Mouse (Mus musculus): ENCODE measurements around the gene Tmem132d. TPM values are rescaled to one million over a fixed set of nuclear protein-coding genes. Genes with fewer than 3 reads are reported as not detected.

Gene Tmem132d
- polyA plus RNA-seq, 1 experiment from 2014 or later = 3.3 TPM

GRCm38 (mm10) chr5:128235611-128236010 is 197.3 kb downstream of the Tmem132d start:
- no peak overlapping the region for H3K4me3 ChIP-seq (ENCODE audit: low read depth, low read length)
- H3K9ac ChIP-seq = no peak overlapping the region
- no peak for DNase-seq
- TF ChIP-seq CTCF (IDR thresholded peaks at IDR 0.05; ENCODE audit: low read depth) = no peak
- no peaks in the 10 kb centered on the region for H3K4me1 ChIP-seq (ENCODE audit: insufficient read depth)
- no peak for ATAC-seq (ENCODE audit: insufficient read depth)
- WGBS = 54% methylated on average over 1 of the region's 1 CpGs
- H3K36me3 ChIP-seq (ENCODE audit: insufficient read depth) = no peaks in the 10 kb centered on the region
- H3K4me2 ChIP-seq = no peak overlapping the region
- H3K27me3 ChIP-seq (ENCODE audit: insufficient read depth, low read length) = no peaks in the 10 kb centered on the region
- H3K27ac ChIP-seq (ENCODE audit: low read depth) = no peak overlapping the region
- H3K9me3 ChIP-seq (ENCODE audit: low read depth, low read length) = no peaks in the 10 kb centered on the region

- DNase-seq (no peak), ATAC-seq (ENCODE audit: insufficient read depth) (no peak)
- no peaks in the 10 kb centered on the region for H3K4me1 ChIP-seq (ENCODE audit: insufficient read depth)
- TF ChIP-seq CTCF (IDR thresholded peaks at IDR 0.05; ENCODE audit: low read depth) = no peak
- no peaks in the 10 kb centered on the region for H3K36me3 ChIP-seq (ENCODE audit: insufficient read depth)
- no peak overlapping the region for H3K4me3 ChIP-seq (ENCODE audit: low read depth, low read length)
- H3K27ac ChIP-seq (ENCODE audit: low read depth) = no peak overlapping the region
- no peak overlapping the region for H3K4me2 ChIP-seq
- H3K9ac ChIP-seq = no peak overlapping the region
- no peaks in the 10 kb centered on the region for H3K9me3 ChIP-seq (ENCODE audit: low read depth, low read length)
- H3K27me3 ChIP-seq (ENCODE audit: insufficient read depth, low read length) = no peaks in the 10 kb centered on the region
These were observed 199.8 kb downstream of the Tmem132d start for GRCm38 (mm10) chr5:128233101-128233500.

- no peak for TF ChIP-seq CTCF (IDR thresholded peaks at IDR 0.05; ENCODE audit: low read depth)
- H3K4me3 ChIP-seq (ENCODE audit: low read depth, low read length) = no peak overlapping the region
- ATAC-seq (ENCODE audit: insufficient read depth) = no peak
These were observed 214.6 kb downstream of the Tmem132d start for GRCm38 (mm10) chr5:128218281-128218680.

GRCm38 (mm10) chr5:128211125-128211524 is 221.8 kb downstream of the Tmem132d start:
- Histone ChIP-seq H3K27ac (ENCODE audit: low read depth) (no peak overlapping the region), H3K9ac (no peak overlapping the region), H3K27me3 (ENCODE audit: insufficient read depth, low read length) (no peaks in the 10 kb centered on the region), H3K36me3 (ENCODE audit: insufficient read depth) (no peaks in the 10 kb centered on the region), H3K4me1 (ENCODE audit: insufficient read depth) (no peaks in the 10 kb centered on the region), H3K4me3 (ENCODE audit: low read depth, low read length) (no peak overlapping the region), H3K4me2 (no peak overlapping the region), H3K9me3 (ENCODE audit: low read depth, low read length) (no peaks in the 10 kb centered on the region)
- no peak for ATAC-seq (ENCODE audit: insufficient read depth)
- 91% methylated on average over 5 of the region's 5 CpGs for WGBS
- no peak for DNase-seq
- TF ChIP-seq CTCF (IDR thresholded peaks at IDR 0.05; ENCODE audit: low read depth) = no peak

More at GRCm38 (mm10) chr5:128218281-128218680, 214.6 kb downstream of the Tmem132d start:
- Histone ChIP-seq H3K36me3 (ENCODE audit: insufficient read depth) (no peaks in the 10 kb centered on the region), H3K9ac (no peak overlapping the region), H3K4me1 (ENCODE audit: insufficient read depth) (no peaks in the 10 kb centered on the region), H3K4me2 (no peak overlapping the region), H3K27me3 (ENCODE audit: insufficient read depth, low read length) (no peaks in the 10 kb centered on the region), H3K27ac (ENCODE audit: low read depth) (no peak overlapping the region), H3K9me3 (ENCODE audit: low read depth, low read length) (no peaks in the 10 kb centered on the region)
- no peak for DNase-seq

GRCm38 (mm10) chr5:128205716-128206115 is 227.2 kb downstream of the Tmem132d start:
- H3K4me3 ChIP-seq (ENCODE audit: low read depth, low read length) = no peak overlapping the region
- H3K9me3 ChIP-seq (ENCODE audit: low read depth, low read length) = no peaks in the 10 kb centered on the region
- H3K27me3 ChIP-seq (ENCODE audit: insufficient read depth, low read length) = no peaks in the 10 kb centered on the region
- H3K9ac ChIP-seq = no peak overlapping the region
- H3K36me3 ChIP-seq (ENCODE audit: insufficient read depth) = no peaks in the 10 kb centered on the region
- DNase-seq (no peak), ATAC-seq (ENCODE audit: insufficient read depth) (no peak)
- H3K4me2 ChIP-seq = no peak overlapping the region
- TF ChIP-seq CTCF (IDR thresholded peaks at IDR 0.05; ENCODE audit: low read depth) = no peak
- peaks cover 2% of the 10 kb centered on the region; the same call in 1 of the 2 replicates for H3K4me1 ChIP-seq (ENCODE audit: insufficient read depth)
- H3K27ac ChIP-seq (ENCODE audit: low read depth) = no peak overlapping the region
- WGBS = 22% methylated on average over 2 of the region's 2 CpGs

GRCm38 (mm10) chr5:128204685-128205320 is 228.1 kb downstream of the Tmem132d start:
- 68% methylated on average over 17 of the region's 17 CpGs for WGBS
- H3K9ac ChIP-seq = no peak overlapping the region
- no peak overlapping the region for H3K4me3 ChIP-seq (ENCODE audit: low read depth, low read length)
- H3K27ac ChIP-seq (ENCODE audit: low read depth) = no peak overlapping the region; the same call in 1 of the 2 replicates
- TF ChIP-seq CTCF (IDR thresholded peaks at IDR 0.05; ENCODE audit: low read depth) = no peak
- peak overlapping the region; percentile 21; the same call in 1 of the 2 replicates for H3K4me2 ChIP-seq
- no peaks in the 10 kb centered on the region for H3K27me3 ChIP-seq (ENCODE audit: insufficient read depth, low read length)
- no peaks in the 10 kb centered on the region for H3K9me3 ChIP-seq (ENCODE audit: low read depth, low read length)
- peaks cover 2% of the 10 kb centered on the region; the same call in 1 of the 2 replicates for H3K4me1 ChIP-seq (ENCODE audit: insufficient read depth)
- no peak for DNase-seq
- H3K36me3 ChIP-seq (ENCODE audit: insufficient read depth) = no peaks in the 10 kb centered on the region
- ATAC-seq (ENCODE audit: insufficient read depth) = peak; percentile 25; the same call in 1 of the 2 replicates

GRCm38 (mm10) chr5:128203879-128204581 is 228.8 kb downstream of the Tmem132d start:
- no peaks in the 10 kb centered on the region for H3K36me3 ChIP-seq (ENCODE audit: insufficient read depth)
- no peak overlapping the region for H3K9ac ChIP-seq
- peak overlapping the region; percentile 21; the same call in 1 of the 2 replicates for H3K4me2 ChIP-seq
- no peaks in the 10 kb centered on the region for H3K9me3 ChIP-seq (ENCODE audit: low read depth, low read length)
- no peaks in the 10 kb centered on the region for H3K27me3 ChIP-seq (ENCODE audit: insufficient read depth, low read length)
- peak; percentile 86 for ATAC-seq (ENCODE audit: insufficient read depth)
- DNase-seq = peak; percentile 49
- H3K4me3 ChIP-seq (ENCODE audit: low read depth, low read length) = no peak overlapping the region
- peaks cover 2% of the 10 kb centered on the region; the same call in 1 of the 2 replicates for H3K4me1 ChIP-seq (ENCODE audit: insufficient read depth)
- peak overlapping the region; percentile 24; the same call in 1 of the 2 replicates for H3K27ac ChIP-seq (ENCODE audit: low read depth)
- 25% methylated on average over 9 of the region's 9 CpGs for WGBS
- no peak for TF ChIP-seq CTCF (IDR thresholded peaks at IDR 0.05; ENCODE audit: low read depth)

Data from lung, embryonic 14.5 days (tissue).